Mouse (Mus musculus) hindbrain, embryonic 13.5 days (tissue): ENCODE data around the gene Alg1. TPM values are rescaled to one million over a fixed set of nuclear protein-coding genes. Genes with fewer than 3 reads are reported as not detected.

Experiments used
- ATAC-seq: fragments of 200-750 bp; cut with Nextera tagmentation; 2 replicates; pipeline ENCODE4 v1.8.0; 2017; ENCODE audit warnings: moderate TSS enrichment; ENCODE audit not compliant: low FRiP score
- H3K27ac ChIP-seq: fragments of 300-500 bp; sonication (generic); 2 replicates; pipeline ENCODE4 v1.5.1; 2015; ENCODE audit warnings: inconsistent platforms, mild to moderate bottlenecking, moderate library complexity
- H3K27me3 ChIP-seq: fragments of 300-500 bp; sonication (generic); 2 replicates; pipeline ENCODE4 v1.6.1; 2015; ENCODE audit warnings: mild to moderate bottlenecking, inconsistent platforms
- H3K36me3 ChIP-seq: fragments of 300-500 bp; sonication (generic); 2 replicates; pipeline ENCODE4 v1.6.1; 2015; ENCODE audit warnings: mild to moderate bottlenecking, inconsistent platforms
- H3K4me1 ChIP-seq: fragments of 300-500 bp; sonication (generic); replicated peaks from 2 replicates; pipeline ENCODE4 v1.6.1; 2015; ENCODE audit warnings: inconsistent platforms
- H3K4me2 ChIP-seq: fragments of 300-500 bp; sonication (generic); 2 replicates; pipeline ENCODE4 v1.6.1; 2015; ENCODE audit warnings: inconsistent platforms, mild to moderate bottlenecking, moderate library complexity
- H3K4me3 ChIP-seq: fragments of 300-500 bp; sonication (generic); 2 replicates; pipeline ENCODE4 v1.5.1; 2015; ENCODE audit warnings: mild to moderate bottlenecking, inconsistent platforms
- H3K9ac ChIP-seq: fragments of 300-500 bp; sonication (generic); 2 replicates; pipeline ENCODE4 v1.6.1; 2015; ENCODE audit warnings: mild to moderate bottlenecking, inconsistent platforms
- H3K9me3 ChIP-seq: fragments of 300-500 bp; sonication (generic); 2 replicates; pipeline ENCODE4 v1.6.1; 2016; ENCODE audit warnings: inconsistent platforms
- WGBS: fragments of 180-500 bp; shearing (Covaris S2); methylation state at CpG from one replicate; pipeline ENCODE4 v1.1.7; 2015; 5-methylcytosine and 5-hydroxymethylcytosine counted together
- polyA plus RNA-seq: library from polyadenylated mRNA; unstranded; fragments of >200 nt; fragmentation: Nextera tagmentation; extraction: Ambion mirVana; gene quantifications from 2 replicates; pipeline ENCODE4 v1.2.1, GENCODE M21; 2015

Alg1 gene
- 36.2 and 38.1 TPM in 2 replicates for polyA plus RNA-seq

DNA sequence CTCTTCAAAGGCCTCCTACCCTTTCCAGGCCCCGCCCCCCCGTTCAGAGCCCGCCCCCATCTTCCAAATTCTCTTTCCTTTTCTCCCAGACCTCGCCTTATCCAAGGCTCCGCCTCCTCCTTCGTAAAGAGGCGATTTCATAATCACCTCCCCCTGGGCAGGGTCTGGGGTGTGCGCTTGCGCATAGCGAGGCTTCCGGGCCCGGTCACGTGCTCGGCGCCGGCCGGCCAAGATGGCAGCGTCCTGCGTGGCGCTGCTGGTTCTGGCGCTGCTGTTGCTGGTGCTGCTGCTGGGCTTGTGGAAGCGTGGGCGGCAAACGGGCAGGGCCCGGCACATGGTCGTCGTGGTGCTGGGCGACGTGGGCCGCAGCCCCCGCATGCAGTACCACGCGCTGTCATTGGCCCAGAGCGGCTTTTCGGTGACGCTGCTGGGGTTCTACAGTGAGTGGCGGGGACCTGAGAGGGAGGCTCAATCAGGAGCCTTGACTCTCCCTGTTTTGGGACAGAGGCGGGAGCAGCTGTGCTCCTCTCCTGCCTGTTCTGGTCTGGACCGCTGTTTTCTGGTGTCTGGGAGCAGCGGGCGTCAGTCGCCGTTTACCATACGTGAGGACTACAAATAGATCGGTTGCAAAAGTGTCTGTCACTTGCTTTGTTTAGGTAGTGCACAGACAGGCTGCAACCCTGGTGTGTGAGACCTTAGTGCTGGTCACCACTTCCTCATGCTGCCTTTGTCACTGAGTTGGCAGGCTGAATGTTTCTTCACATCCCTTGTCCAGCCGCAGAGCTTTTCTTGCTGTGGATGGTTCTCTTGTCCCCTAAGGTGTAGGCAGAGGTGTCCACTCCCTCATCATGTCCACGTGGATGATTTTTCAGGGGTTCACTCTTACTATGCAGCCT is at the start of gene Alg1:
Gene Alg1, plus strand, starts transcription at position 204 of the 896 bp plus-strand sequence.
- peak within 1 kb of the TSS; percentile 87 for H3K9ac ChIP-seq
- peak within 1 kb of the TSS; percentile 85 for H3K4me2 ChIP-seq
- H3K27me3 ChIP-seq = 0 out of 2 replicates have a peak, but pooled peaks cover 3% of the 10 kb centered on the region
- peak within 1 kb of the TSS; percentile 74 for H3K27ac ChIP-seq
- ATAC-seq = peak; percentile 93
- H3K4me3 ChIP-seq = peak within 1 kb of the TSS; percentile 90
- 2% methylated on average over 47 of the region's 47 CpGs for WGBS
- no peaks in the 10 kb centered on the region for H3K9me3 ChIP-seq
- H3K4me1 ChIP-seq = peaks cover 13% of the 10 kb centered on the region
- peaks cover 7% of the 10 kb centered on the region; the same call in 1 of the 2 replicates for H3K36me3 ChIP-seq

DNA sequence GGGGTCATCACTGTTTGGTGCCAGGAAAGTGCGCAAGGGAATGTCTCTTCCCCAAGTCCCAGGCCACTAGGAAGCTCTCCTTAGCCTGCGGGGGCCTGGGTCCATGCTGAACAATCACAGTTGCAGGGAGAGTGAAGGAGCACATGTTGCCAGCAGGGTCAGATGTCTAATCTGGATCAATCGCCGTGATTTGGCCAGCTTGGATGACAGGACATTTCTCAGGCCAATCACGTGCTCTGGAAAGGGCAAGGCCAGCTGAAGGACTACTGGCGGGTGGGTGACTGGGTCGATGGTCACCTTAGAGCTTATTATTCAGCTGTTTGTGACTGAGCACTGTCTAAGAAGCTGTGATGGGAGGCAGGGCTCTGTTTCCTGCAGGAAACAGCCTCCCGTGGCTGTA is 49.3 kb upstream of the Alg1 start:
- 64% methylated on average over 8 of the region's 8 CpGs for WGBS
- Histone ChIP-seq H3K9ac (no peak overlapping the region), H3K36me3 (no peaks in the 10 kb centered on the region), H3K27ac (no peak overlapping the region), H3K4me2 (no peak overlapping the region), H3K4me3 (no peak overlapping the region), H3K27me3 (0 out of 2 replicates have a peak, but pooled peaks cover 9% of the 10 kb centered on the region), H3K4me1 (peaks cover 5% of the 10 kb centered on the region; the same call in 1 of the 2 replicates), H3K9me3 (no peaks in the 10 kb centered on the region)
- ATAC-seq = no peak

DNA sequence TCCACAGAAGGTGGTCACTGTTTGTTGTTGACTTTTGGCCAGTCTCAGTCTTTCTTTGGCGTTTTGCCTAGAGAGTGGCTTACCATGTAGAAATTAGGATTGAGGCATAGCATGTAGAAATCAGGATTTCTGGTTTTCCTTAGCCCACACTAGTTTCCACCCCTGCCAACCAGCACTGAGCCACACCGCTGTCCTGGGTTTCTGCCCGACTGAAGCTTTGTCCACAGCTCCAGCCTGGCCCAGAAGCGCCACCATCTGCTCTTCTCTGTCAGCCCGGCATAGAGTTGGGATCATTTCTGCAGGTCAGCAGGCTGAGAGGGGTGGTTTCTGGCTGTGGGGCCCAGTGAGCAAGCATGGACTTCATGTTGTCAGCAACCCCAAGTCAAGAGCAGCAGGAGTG is 48.5 kb upstream of the Alg1 start:
- H3K27me3 ChIP-seq = peaks cover 12% of the 10 kb centered on the region; the same call in 1 of the 2 replicates
- no peak overlapping the region for H3K9ac ChIP-seq
- no peaks in the 10 kb centered on the region for H3K9me3 ChIP-seq
- H3K4me2 ChIP-seq = no peak overlapping the region
- no peak overlapping the region for H3K4me3 ChIP-seq
- no peaks in the 10 kb centered on the region for H3K36me3 ChIP-seq
- H3K27ac ChIP-seq = no peak overlapping the region
- no peak for ATAC-seq
- 85% methylated on average over 5 of the region's 5 CpGs for WGBS
- H3K4me1 ChIP-seq = peaks cover 5% of the 10 kb centered on the region; the same call in 1 of the 2 replicates

DNA sequence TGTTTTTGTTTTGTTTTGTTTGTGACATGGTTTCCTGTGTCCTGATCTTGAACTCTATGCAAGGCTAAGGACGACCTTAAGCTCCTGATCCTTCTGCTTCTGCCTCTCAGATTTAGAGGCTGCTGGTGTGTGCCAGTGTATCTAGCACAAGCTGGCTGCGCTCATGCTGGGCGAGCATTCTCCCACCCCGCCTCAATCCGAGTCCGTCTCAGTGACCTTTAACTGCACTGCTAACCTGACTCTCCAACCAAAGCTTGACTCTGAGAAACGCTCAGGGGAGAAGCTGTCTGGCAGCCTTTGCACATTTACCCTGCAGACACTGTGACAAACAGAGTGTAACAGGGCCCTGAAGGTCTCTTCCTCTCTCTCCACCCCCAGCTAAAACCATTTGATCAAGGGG is 47.7 kb upstream of the Alg1 start:
- WGBS = 67% methylated on average over 7 of the region's 7 CpGs
- H3K36me3 ChIP-seq = no peaks in the 10 kb centered on the region
- no peak overlapping the region for H3K27ac ChIP-seq
- H3K9ac ChIP-seq = no peak overlapping the region
- peaks cover 5% of the 10 kb centered on the region; the same call in 1 of the 2 replicates for H3K4me1 ChIP-seq
- ATAC-seq = no peak
- H3K4me3 ChIP-seq = no peak overlapping the region
- peaks cover 12% of the 10 kb centered on the region; the same call in 1 of the 2 replicates for H3K27me3 ChIP-seq
- H3K4me2 ChIP-seq = no peak overlapping the region
- H3K9me3 ChIP-seq = no peaks in the 10 kb centered on the region

DNA sequence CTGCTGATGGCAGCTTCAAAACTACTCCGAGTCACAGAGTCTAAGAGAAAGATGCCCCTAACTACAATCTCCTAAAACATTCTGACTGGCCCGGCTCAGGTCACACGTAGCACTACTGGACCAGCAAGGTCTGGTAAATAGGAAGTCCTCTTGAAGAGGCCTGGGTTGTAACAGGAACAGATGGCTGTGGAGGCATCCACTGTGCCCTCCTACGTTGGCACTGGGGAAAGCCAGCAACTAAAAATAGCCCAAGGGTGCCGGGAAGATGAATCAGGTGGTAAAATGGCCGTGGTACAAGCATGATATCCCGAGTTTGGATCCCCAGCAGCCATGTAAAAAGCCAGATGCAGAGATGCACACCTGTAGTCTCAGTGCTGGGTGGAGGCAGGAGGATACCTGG is 47.2 kb upstream of the Alg1 start:
- Histone ChIP-seq H3K4me3 (no peak overlapping the region), H3K4me1 (peaks cover 5% of the 10 kb centered on the region; the same call in 1 of the 2 replicates), H3K27me3 (peaks cover 12% of the 10 kb centered on the region; the same call in 1 of the 2 replicates), H3K4me2 (no peak overlapping the region), H3K9me3 (no peaks in the 10 kb centered on the region), H3K9ac (no peak overlapping the region), H3K36me3 (no peaks in the 10 kb centered on the region), H3K27ac (no peak overlapping the region)
- no peak for ATAC-seq
- 81% methylated on average over 7 of the region's 7 CpGs for WGBS

DNA sequence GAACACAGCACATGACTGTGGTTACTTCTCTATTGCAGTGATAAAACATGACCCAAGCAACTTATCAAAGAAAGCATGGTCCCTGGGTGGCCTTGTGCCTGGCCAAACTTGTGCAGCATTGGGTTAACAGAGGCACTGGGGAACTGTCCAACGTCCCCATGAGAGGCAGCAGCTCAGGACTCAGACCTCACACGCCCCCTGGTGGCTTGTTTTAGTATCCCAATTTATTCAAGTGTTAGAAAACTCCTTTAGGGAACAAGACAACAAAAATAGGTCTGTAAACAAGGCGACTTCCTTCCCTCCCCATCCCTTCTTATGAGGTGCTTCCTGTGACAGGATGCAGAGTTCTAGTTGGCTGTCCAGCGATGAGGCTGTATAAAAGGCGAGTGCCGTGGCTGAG is 38.3 kb upstream of the Alg1 start:
- Histone ChIP-seq H3K4me3 (no peak overlapping the region), H3K9me3 (no peaks in the 10 kb centered on the region), H3K27me3 (no peaks in the 10 kb centered on the region), H3K36me3 (peaks cover 26% of the 10 kb centered on the region), H3K9ac (no peak overlapping the region), H3K4me2 (no peak overlapping the region), H3K4me1 (no peaks in the 10 kb centered on the region), H3K27ac (no peak overlapping the region)
- WGBS = 34% methylated on average over 6 of the region's 6 CpGs
- ATAC-seq = no peak

DNA sequence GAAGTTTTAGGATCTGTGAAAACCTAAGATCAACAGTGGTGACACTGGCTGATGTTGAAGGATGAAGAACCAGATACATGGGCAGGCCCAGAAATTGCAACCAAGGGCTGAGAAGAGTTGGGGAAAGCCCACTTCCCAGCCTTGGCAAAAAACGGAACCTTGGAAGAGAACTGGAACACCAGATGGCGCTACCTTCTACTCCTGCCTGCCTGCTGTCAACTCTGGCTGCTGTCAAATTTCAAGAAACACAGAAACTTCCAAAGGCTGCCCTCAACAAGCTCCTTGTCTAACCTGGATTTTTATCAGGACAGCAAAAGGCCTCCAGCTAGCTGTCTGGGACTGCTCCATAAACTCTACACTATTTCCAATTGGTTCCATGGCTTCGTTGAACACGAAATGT is 30.7 kb upstream of the Alg1 start:
- Histone ChIP-seq H3K27ac (no peak overlapping the region), H3K9ac (no peak overlapping the region), H3K27me3 (peaks cover 13% of the 10 kb centered on the region), H3K36me3 (peaks cover 20% of the 10 kb centered on the region), H3K4me2 (peak overlapping the region; percentile 91), H3K4me1 (peaks cover 17% of the 10 kb centered on the region), H3K4me3 (peak overlapping the region; percentile 73), H3K9me3 (no peaks in the 10 kb centered on the region)
- no peak for ATAC-seq
- 13% methylated on average over 4 of the region's 4 CpGs for whole genome bisulfite sequencing

DNA sequence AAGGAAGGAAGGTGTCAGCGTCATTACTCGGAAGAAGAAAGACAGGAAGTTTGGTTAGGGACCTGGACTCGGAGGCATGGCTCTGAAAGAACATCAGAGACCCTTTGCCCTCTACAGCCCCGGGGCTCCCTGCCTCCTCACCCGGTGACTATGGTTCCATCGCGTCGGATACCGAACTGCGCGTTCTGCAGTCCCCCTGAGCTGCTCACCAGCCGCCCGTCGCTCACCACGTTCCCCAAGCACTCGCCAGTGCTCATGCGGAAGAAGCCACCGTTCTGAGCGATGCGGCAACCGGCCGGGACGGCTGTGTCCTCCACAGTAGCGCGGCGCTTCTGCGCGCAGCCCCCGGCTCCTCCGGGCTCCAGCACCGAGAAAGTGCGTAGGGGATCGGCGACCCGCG is 30.2 kb upstream of the Alg1 start:
- no peak overlapping the region for H3K27ac ChIP-seq
- H3K4me1 ChIP-seq = peaks cover 17% of the 10 kb centered on the region
- ATAC-seq = no peak; the same call in none of the 2 replicates
- no peaks in the 10 kb centered on the region for H3K9me3 ChIP-seq
- H3K27me3 ChIP-seq = peaks cover 13% of the 10 kb centered on the region
- WGBS = 2% methylated on average over 36 of the region's 36 CpGs
- H3K4me3 ChIP-seq = peak overlapping the region; percentile 73
- H3K9ac ChIP-seq = peak overlapping the region; percentile 71
- H3K36me3 ChIP-seq = peaks cover 19% of the 10 kb centered on the region
- H3K4me2 ChIP-seq = peak overlapping the region; percentile 91

DNA sequence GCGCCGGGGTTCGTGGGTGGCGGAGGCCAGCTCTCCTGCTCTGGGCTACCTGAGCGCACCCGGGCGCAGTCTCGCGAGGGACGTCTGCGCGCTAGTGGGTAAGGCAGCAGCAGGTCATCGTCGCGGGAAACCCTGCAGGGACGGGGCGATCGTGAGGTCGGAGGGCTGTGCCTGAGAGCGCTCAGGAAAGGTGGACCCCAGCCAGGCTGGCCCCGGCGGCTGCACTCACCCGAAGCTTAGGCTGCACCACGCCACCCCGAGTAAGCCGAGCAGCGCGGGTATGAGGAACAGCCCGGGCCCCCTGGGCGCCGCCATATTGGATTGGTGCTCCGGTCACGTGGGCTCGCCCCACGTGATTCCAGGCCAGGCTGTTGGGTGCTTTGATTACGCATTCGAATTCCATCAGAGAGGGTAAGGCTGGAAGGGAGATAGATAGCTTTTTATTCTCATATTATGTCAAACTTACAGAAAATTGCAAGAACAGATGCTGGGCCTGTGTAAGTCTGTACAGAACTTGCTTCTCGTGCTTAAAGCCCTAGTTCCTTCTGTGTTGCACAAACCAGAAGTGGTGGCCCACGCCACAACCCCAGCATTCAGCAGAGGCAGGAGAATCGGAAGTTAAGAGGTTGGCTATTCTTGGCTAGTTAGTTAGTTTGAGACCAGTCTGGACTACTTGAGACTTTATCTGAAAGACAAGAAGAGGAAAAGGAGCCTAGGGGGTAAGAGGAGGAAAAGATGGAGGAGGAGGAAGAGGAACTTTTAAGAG is 29.6 kb upstream of the Alg1 start, which contains the start of gene Nagpa:
Gene Nagpa, minus strand, starts transcription at position 345 of the 766 bp plus-strand sequence.
- Histone ChIP-seq H3K36me3 (peaks cover 14% of the 10 kb centered on the region), H3K9me3 (no peaks in the 10 kb centered on the region), H3K9ac (peak within 1 kb of the TSS; percentile 71), H3K27me3 (peaks cover 15% of the 10 kb centered on the region), H3K4me2 (peak within 1 kb of the TSS; percentile 91), H3K4me3 (peak within 1 kb of the TSS; percentile 73), H3K4me1 (peaks cover 17% of the 10 kb centered on the region), H3K27ac (no peak within 1 kb of the TSS)
- 5% methylated on average over 38 of the region's 40 CpGs for WGBS
- peak; percentile 94 for ATAC-seq

DNA sequence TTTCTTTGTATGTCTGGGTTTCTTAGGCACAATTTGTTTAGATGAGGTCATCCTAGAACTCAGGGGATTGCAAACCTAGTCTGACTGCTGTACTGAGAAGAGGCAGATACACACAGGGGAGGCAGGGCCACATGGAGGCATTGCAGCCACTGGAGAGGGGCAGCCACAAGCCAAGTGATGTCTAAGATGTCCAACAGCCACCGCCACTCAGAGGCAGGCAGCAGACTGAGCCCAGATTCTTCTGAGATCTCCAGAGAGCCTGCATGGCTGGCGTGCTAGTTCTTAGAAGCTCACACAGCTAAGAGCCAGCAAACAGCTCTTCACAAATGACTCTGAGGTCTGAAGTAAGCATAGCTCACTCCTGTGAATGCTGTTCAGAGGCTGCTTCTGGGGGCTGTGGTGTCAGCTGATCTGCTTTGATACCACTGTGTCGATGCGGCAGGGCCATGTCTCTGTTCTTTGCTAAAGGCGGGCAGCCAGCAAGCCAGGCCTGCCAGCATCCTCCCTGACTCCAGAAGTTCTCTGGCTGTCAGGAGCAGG is 27.9 kb upstream of the Alg1 start:
- Histone ChIP-seq H3K27me3 (peaks cover 19% of the 10 kb centered on the region), H3K4me2 (no peak overlapping the region), H3K4me3 (no peak overlapping the region), H3K27ac (no peak overlapping the region), H3K9me3 (no peaks in the 10 kb centered on the region), H3K4me1 (peaks cover 17% of the 10 kb centered on the region), H3K36me3 (peaks cover under 1% of the 10 kb centered on the region; the same call in 1 of the 2 replicates), H3K9ac (no peak overlapping the region)
- WGBS = 90% methylated on average over 5 of the region's 5 CpGs
- ATAC-seq = no peak

DNA sequence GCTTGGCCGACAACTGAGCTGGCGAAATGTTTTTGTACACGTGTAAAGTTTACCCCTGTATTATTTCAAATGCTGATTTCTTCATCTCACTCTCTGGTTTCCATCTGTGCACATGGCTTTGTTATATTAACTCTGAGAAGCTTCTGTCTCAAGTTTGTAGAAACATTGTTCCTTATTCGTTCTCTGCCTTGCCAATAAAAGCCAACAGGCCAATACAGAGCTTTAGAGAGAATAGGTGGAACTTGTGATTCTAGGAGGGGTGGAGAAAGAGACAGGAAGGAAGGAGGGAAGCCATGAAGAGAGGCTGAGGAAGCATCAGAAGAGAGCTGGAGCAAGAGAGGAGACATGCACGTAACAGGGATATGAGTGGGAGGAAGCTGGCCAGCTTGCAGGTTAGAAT is 27.4 kb upstream of the Alg1 start:
- WGBS = 80% methylated on average over 5 of the region's 5 CpGs

DNA sequence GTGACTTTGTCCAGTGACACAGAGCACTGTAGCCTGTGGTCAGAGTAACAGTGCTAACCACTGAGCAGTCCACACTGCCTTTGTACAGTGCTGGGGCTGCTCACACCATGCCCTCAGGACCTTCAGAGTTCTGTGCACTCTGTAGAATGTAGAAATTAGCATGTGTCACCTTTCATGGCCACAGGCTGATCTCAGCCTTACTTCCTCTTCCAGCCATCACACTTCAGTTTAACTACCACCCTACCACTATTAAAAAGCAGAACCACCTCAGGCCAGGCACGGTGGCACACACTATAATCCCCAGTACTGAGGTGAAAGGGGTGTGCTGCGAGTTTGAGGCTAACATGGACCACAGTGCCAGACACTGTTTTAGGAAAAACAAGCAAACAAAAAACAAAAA is 23.1 kb upstream of the Alg1 start:
- peaks cover 11% of the 10 kb centered on the region; the same call in 1 of the 2 replicates for H3K27me3 ChIP-seq
- H3K4me3 ChIP-seq = no peak overlapping the region
- H3K9ac ChIP-seq = no peak overlapping the region
- H3K36me3 ChIP-seq = no peaks in the 10 kb centered on the region
- H3K9me3 ChIP-seq = no peaks in the 10 kb centered on the region
- H3K27ac ChIP-seq = no peak overlapping the region
- no peak for ATAC-seq
- 81% methylated on average over 2 of the region's 2 CpGs for WGBS
- H3K4me1 ChIP-seq = no peaks in the 10 kb centered on the region
- H3K4me2 ChIP-seq = no peak overlapping the region

More for the DNA sequence above, 27.4 kb upstream of the Alg1 start:
- no peak for ATAC-seq
- peaks cover 17% of the 10 kb centered on the region for H3K4me1 ChIP-seq
- no peak overlapping the region for H3K9ac ChIP-seq
- H3K36me3 ChIP-seq = no peaks in the 10 kb centered on the region
- no peak overlapping the region for H3K4me3 ChIP-seq
- H3K27me3 ChIP-seq = peaks cover 19% of the 10 kb centered on the region
- no peak overlapping the region for H3K27ac ChIP-seq
- no peaks in the 10 kb centered on the region for H3K9me3 ChIP-seq
- no peak overlapping the region for H3K4me2 ChIP-seq
